Mouse (Mus musculus): ENCODE data around the gene Sec16a.
A peak's percentile ranks its signal among the peaks of the same experiment; 100 is the strongest.

Gene Sec16a

DNA sequence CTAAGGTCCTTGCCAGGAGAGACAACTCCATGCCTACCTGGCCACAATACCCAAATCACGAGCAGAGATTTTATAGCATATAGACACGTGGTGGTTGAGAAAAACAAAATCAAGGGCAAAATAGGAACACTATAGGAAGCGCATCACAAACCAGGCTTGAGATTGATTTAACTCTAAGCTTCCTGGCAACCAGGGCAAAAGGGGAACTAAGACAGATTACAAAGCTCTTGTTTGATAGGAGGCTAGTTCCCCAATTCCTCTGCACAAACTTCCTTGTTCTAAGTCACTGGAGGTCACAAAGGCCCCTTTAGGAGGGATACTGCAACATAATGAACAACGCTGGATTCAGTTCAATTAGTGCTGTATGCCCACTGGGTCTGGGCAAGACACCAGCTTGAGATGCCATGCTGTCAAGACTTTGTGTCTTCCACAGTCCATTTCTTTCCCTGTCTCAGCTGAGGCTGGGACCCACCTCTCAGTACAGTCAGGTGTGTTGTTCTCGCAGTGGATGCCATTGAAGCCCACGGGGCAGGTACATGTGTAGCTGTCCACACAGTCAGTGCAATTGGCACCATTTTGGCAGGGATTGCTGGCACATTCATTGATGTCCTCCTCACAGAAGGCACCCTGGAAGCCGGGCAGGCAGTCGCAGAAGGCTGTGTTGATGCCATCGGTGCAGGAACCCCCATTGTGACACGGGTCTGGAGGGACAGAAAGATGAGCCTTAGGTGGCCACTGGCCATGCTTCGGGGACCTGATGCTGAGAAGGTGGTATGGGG, 27.5 kb upstream of the Sec16a start:
- DNase-seq: no peak

DNA sequence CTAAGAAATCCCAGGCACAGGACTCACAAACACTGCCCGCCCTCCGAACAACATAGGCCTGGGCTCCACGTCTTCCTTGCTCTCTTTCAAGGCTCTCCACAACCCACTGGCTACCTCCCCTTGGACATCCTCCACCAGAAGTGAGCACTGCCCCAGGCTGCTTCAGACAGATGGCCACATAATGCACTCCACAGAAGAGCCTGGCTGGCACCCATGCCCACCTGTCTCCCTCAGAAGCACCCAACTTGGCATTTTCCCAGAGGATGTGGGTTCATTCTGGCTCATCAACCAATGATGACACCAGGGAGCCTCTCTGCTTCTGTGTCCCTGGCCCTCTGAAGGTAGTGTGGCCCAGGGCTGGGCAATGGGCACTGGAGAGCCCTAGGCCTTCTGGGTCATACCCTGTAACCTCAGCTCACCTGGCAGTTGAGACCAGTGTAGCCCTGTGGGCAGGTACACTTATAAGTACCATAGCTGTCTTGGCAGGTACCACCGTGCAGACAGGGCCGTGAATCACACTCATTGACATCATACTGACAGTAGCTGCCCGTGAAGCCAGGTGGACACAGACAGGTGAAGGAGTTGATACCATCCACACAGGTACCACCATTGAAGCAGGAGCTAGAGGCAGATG, 26.8 kb upstream of the Sec16a start:
- no peak for DNase-seq

DNA sequence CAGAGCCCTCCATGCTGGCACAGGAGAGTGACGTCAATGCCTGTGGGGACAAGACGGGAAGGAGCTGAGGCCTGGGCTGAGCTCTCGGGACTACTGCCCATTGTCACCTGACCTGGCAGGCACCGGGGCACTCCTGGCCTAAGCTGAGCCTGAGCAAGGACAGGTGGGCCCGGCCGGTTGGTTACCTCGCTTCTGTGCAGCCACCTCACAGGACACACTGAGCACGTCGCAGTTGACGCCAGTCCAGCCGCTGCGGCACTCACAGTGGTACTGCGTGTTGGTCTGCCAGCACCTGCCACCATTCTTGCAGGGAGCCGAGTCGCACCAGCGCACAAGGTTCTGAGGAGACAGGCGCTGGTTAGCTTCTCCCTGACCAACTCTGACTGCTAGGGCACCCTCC, 26.0 kb upstream of the Sec16a start:
- DNase-seq: no peak

DNA sequence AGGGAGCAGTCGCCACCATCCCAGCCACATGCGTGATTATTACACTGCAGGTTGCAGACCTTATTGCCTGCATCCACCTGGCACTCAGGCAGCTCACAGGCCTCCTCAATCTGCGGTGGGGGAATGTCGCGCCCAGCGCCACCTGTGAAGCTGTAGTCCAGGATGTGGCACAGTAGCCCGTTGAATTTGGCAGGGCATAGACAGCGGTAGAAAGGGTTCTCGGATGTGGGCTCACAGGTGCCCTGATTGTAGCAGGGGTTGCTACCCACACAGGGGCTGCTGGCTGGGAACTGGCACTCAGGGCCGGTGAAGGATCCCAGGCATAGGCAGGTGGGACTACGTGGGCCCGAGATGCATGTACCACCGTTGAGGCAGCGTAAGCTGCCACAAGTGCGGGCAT, 23.4 kb upstream of the Sec16a start:
- no peak for DNase-seq

DNA sequence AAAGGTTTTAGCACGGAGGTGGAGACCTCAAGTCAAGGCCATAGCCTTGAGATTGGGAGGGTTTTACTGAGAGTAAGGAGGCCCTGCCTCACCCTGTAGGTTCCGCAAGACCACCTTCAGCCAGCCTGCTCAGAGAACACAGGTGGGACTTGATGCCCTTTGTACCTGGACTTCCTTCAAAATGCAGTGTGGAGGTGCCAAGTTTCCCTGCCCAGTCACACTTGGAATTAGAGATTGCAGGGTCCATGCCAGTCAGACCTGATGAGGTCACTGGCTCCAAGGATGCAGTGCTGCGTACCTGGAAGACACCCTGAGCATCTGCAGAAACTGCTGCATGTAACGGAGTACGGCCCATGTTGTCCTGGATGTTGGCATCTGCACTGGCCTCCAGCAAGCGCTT, 18.4 kb upstream of the Sec16a start:
- no peak for DNase-seq

DNA sequence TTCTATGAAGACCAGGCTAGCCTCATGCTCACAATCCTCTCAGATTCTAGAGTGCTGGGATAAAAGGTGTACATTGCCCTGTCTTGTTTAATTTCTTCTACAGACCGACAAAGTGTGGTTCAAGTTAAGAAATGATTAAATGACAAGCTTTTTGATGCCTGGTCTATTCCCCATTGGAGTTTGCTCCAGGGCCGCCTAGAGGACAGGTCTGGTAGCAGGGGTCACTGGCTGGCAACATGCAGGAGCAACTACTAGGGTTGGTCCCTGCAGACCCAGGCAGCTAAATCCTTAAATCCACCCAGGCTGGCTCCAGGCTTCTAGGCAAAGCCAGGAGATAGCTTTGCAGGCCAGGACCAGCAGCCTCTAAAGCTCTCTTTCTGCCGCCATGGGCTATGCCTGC, 18.0 kb upstream of the Sec16a start:
- DNase-seq: peak; percentile 69

DNA sequence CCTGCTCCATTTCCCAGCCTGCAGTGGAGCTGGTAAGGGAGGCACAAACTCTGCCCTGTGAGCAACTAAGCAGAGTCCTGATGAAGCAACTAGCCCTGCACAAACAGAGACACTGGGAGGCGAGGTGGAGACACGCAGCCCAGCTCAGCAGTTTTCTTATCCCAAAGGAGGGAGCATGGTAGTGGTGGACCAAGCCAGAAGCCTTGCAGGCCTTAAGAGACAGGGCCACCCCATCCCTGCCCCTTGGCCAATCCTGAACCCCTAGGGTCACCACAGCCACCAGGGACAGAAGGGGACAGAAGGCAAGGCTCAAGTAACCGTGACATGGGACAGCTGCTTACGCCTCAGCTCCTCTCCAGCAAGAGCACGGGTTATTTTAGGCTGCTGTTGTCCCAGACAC, 16.7 kb upstream of the Sec16a start:
- DNase-seq: peak; percentile 66

DNA sequence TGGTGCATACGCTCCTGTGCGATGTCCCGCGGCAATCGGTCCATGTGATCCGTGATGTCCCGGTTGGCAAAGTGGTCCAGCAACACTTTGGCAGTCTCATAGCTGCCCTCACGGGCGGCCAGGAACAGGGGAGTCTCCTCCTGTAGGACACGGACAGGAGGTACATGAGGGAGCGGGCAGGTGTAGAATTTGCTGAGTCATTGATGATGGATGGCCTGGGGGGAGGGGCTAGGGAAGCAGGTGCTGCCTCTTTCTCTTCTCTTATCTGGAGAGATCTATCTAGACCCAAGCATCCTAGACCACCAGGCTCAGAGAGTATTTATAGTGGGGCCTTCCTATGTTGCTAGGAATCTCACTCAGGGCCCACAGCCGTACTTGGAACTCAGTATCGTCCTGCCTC, 15.8 kb upstream of the Sec16a start:
- no peak for DNase-seq

DNA sequence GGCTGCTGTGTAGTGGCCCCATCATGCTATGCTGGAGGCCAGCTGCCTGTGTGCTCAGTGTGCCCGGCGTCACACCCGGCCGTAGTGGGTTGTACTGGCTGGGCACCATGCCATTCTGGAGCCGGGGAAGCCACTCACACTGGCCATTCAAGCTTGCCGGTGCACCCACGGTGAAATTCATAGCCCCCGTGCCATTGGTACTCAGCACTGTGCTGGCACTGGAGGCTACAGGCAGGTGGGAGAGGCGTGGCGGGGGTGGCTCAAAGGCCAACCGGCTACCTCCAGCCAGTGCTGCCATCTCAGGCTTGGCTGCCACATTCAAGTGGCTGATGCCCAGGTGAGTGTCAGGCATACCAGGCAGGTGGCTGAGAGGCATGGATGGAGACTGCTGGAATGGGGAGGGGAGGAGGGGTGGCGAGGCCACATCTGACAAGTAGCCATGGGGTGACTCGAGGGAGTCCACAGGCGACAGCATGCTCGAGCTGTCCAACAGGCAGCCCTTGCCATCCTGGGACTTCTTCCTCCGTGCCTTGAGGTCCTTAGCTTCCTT, 15.2 kb upstream of the Sec16a start:
- peak; percentile 74 for DNase-seq

DNA sequence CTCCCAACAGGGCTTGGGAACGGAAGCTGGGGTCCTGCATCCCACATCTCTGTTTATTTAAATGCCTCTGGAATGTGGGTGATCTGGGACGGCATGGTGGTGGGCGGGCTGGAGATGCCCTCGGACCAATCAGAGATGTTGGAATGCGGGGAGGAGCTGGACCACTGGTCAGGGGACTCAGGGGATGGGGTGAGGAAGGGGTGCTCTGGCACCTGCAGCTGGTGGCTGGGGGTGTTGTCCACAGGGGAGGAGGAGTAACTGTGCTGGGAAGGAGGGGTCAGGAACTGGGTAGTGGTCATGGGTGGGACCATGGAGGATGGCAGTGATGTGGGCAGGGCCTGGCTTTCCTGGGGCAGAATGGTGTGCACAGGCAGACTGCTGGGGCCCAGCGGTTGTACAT, 14.5 kb upstream of the Sec16a start:
- DNase-seq: no peak

DNA sequence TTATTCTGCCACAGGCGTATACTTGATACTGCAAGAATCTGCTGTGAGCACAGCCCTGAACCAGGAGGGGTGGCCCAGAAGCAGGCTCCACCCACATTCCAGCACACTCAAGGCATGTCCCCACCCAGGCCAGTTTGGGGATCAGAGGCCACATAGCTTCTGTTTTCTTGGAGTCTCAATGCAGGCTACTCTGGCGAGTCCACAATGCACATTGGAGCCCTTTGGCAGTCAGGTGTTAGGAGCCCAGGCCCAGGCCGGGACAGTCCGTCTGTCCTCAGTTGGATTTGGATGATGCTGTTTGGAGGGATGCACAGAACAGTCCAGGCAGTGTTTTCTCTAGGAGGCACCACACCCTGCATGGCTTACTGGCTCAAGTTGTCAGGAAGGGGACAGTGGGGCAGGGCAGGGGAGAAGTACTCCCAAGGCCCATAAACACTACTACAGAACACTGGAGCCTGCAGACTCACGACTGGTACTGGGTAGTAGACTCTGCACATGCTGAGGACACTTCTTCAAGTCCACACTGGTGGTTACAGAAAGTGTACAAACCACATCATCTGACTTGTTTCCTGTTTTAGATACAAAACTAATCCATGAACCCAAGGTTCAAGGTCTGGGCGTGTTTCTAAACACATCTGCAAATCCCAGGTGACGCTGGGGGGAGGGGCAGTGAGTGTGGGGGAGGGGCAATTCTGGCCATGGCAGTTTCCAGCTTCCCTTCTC, 13.5 kb upstream of the Sec16a start:
- DNase-seq: peak; percentile 82

DNA sequence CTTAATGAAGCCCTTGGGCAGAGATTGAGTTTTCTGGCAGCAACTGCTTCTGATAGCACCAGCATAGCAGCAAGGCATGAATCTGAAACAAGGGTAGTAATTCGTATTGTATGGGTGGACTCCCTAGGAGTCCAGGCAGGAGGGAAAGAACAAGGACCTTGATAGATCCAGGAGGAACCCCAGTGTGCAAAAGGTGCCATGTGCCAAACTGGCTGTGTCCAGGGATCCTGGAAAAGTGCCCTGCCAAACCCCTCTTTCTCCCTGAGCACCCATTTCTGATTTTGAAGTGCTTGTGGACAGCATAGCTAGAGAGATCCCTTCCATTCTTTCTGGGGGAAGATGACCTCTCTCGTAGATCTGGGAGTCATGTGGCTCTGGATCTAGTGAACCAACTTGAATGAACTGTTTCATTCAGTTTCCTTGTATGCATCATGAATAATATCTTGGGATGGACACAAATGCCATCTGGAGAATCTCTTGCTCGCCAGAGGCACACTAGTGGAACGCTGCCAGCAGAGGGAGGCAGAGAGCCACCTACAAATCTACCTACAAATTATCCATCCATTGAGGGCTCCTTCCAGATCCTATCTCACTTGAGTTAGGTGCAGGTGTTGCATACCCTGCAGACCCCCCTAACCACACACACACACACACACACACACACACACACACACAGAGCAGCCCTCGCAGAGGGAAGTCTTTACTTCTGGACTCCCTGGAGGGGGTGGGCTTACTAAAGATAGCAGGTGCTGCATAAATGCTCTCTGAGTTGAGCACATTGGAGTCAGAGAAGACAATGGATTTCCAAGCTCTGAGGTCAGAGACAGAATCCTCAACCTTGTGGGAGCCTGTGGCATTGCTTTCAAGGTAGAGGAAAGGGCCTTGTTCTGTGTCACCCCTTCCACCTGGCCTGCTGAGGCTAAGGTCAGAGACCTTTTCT, 4.4 kb upstream of the Sec16a start:
- DNase-seq: peak; percentile 56

DNA sequence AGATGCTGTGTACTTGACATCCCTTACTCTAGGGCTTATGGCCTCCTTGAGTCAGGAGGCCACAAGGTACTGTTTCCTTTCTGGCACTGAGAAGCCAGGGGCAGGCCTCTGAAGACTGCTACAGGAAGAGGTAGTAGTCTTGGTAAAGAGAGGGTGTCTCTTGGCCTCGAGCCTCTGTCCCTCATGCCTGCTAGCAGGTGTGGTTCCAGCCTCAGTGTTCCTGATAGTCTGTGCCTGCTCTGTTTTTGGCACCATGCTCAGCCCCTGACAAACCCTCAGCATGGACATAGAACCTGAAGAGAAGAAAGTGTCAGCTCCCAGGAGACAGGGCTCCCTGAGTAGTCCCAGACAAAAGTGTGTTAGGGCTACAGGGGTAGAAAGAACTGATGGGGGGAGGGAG, 2.4 kb upstream of the Sec16a start:
- no peak for DNase-seq

DNA sequence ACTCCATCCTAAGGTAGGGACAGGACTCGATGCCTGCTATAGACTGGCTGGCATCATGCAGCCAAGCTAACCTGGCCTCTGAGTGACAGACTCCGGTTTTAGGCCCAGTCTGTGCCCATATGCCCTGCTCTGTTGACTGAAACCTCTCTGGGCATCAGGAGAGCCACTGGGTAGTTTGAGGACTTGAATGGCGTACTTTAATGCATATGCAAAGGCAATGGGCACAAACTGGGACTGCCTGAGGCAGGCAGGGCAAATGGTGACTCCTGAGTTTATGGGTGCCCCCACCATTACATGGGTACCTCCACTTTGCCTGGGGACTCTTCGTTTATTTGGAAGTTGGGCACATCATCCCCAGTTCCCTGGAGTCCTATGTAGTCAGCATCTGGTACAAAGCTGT, 1.7 kb upstream of the Sec16a start:
- peak; percentile 31 for DNase-seq

DNA sequence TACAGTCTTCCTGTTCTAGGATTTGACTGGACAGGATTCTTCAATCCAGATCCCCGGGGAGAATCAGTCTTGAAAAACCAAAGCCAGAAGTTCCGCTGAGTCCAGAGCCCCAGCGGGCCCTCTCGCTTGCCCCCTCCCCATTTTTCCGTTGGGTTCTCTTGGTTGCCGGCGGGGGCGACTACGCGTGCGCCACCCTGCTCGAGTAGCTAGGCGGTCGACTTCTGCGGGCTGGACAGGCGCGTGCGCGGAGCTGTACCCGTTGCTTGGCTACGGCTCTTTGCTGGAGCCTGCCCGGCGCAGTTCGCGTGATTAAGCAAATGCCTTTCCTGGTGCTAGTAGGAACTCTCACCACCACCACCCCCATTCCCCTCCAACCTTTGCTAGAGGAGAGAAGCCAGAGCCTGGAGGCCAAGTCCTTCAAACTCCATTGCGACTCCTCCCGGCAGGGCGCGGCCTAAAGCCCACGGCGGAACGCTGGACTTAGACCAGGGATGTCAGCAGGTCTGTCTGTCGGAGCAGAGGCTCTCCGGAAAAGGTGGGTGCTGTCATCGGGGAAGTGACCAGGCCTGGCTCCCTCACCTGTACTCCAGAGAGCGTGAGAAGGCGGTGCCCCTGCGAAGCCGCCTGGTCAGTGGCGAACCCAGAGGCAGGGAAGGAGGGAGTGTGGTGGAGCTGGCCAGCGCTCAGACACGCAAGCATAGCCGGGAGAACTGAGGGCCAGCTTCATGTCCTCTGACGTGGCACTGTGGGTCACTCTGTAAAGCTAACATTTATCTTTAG, 840 bp upstream of the Sec16a start:
- peak; percentile 98 for DNase-seq

DNA sequence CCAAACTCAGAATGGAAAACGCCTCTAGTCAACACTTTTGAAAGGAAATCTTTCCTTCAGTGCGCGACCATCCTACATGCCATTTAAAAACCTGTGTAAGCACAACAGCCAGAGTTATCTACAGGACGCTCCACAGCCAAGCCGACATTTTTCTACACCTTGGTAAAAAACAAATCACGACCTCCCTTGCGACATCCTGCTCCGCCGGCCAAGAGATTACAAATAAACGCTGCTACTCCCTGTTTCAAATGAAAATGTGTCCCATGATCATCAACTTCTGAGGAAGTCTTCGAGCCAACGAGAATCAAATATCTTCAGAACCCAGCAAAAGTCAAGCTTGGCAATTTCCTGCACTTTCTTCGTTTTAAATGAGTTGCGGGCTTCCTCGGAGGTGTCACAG, 648 bp downstream of the Sec16a start:
- DNase-seq: no peak

DNA sequence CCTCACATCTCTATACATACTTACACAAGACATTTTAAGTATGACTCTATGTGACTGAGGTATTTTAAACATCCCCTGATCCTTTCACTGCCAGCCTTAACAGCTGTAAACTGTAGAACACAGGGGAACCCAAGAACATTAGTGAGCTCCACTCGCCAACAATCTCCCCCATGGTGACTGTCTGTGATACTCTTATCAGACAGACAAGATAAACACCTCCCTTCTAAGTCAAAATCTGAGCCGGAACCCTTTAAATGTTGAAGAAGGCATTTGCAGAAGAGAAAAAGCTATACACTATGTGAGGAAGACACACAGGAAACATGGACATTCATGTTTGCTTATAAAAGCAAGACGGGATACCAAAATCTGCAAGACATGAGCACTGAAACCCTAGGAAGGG, 1.1 kb downstream of the Sec16a start:
- no peak for DNase-seq

DNA sequence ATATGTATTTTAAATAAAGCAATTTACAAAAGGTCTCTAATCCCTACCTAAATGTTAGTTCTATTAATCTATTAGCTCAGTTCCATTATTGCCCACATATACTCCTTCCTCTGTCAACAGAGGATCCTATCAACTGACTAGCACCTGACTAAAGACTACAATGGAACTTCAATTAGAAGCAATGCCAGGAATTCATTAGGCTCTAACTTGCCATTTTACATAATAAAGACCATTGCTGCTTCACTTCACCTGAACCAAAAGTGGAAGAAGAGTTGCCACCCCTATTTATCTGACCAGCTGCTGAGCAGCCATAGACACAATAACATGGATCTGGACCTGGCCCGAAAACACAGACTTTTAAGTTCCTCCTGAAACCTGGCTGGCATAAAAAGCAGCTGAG, 2.2 kb downstream of the Sec16a start:
- no peak for DNase-seq

DNA sequence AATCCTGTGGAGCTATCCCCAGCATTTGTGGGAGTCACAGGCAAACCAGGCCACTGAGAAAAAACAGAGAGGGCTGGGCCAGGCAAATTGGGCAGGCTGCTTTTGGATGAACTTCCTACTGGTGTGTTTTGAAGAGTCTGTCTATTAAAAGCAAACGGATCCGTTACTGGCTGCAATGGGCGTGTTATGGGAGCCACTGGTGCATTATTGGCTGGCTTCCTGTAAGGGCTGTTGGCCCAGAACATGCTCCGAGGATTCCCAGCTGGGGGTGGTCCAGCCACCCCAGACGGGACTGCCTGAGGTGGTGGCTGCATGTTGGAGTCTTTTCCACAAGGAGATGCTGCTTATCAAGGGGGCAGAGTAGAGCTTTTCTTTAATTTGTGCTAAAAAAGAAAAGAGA, 3.3 kb downstream of the Sec16a start:
- no peak for DNase-seq

DNA sequence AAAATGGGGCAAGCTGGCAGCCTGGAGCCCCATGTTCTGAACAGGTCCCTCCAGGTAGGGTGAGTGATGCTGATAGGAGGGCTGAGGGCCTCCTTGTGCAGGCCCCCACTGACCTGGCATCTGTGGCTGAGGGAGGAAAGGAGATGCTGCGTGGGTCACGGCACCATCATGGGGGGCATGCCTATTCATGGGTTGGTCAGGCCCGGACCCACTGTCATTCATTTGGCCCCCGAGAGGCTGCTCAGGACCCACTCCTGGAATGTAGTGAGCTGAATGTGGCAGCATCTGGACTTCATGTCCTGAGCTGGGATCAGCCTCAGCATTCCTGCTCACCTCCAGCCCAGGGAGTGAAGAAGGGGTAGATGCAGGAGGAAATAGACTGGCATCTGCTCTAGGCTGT, 3.8 kb downstream of the Sec16a start:
- no peak for DNase-seq

DNA sequence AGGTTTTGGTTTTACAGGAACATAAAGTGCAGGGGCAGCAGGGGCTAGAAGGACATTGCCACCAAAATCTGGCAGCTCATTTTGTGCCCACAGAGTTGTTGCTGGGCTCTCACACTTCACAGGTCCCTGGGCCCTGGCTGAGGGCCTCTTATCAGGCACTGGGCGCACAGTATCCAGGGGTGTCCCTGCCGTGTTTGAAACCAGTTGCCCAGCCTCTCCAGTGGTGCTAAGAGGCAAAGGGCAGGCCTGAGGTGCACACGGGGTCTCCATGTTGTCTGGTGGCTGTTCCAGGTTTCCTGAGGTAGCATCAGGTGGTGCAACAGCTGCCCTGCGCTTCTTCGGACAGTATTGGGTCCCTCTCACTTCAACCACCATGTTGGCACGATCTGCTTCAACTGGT, 5.3 kb downstream of the Sec16a start:
- no peak for DNase-seq

DNA sequence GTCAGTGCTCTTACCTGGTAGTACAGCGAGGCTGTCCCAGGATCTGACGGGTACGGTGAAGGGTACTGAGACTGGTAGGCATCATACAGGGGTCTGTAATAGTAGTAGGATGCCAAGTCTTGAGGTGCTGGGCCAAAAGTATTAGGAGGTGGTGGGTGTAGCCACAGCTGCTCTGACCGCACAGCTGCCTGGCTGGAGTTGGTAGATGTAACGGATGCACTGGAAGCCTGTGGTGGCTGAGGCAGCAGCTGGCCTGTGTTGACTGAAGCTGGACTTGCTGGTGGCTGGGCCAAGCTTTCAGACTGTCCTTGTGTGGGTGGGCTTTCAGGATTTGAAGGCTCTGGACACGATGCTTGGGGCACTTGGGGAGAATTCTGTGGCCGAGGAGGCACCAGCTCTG, 6.6 kb downstream of the Sec16a start:
- no peak for DNase-seq

All from kidney, adult 11 months (tissue).